Mouse (Mus musculus): ENCODE data around the gene B3gnt2. TPM values are rescaled to one million over a fixed set of nuclear protein-coding genes. Genes with fewer than 3 reads are reported as not detected.

Gene B3gnt2
- total and polyA plus RNA-seq, 3 experiments, result 36.8 to 66.4 TPM; not detected in 1

DNA sequence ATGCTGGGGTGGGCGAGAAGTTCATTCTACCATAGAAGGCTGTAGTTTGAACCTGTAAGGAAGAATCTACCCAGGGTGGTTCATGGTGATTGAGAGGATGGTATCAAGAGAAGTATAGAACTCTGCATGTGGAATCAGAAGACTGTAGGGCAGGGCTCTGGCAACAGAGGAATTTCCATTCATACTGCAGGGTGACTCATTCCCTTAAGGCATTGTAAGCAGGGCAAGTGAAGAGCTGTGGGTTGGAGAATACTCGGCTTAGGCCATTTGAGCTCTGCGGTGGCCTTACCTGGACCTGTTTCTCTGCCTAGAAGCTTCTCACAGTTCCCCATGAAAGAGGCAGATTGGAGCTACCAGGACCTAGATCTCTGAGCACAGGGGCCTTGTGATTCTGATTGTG is 49.3 kb downstream of the B3gnt2 start:
- Histone ChIP-seq H3K9ac (ENCODE audit: control insufficient read depth, low read depth, low read length, poor library complexity, severe bottlenecking) (no peak overlapping the region), H3K9me3 (replicated peaks; ENCODE audit: insufficient read depth, low read length) (no peaks in the 10 kb centered on the region), H3K27ac (ENCODE audit: control insufficient read depth, low read depth, low read length) (no peak overlapping the region), H3K36me3 (ENCODE audit: control insufficient read depth in 1 of 2, insufficient read depth in 2 of 2, low read length in 2 of 2) (peaks cover 0 to 75% of the 10 kb centered on the region in 2 experiments; a peak in 2 of 4 replicates), H3K4me3 (ENCODE audit: control insufficient read depth in 1 of 2, insufficient read depth in 1 of 2, low read depth in 2 of 2, low read length in 2 of 2) (no peak overlapping the region), H3K79me2 (ENCODE audit: control insufficient read depth, insufficient read depth, low read length, poor library complexity) (no peaks in the 10 kb centered on the region), H3K4me1 (ENCODE audit: control insufficient read depth in 1 of 2, insufficient read depth in 2 of 2, low read length in 2 of 2) (peaks cover 46 to 77% of the 10 kb centered on the region in 2 experiments), H3K27me3 (ENCODE audit: control insufficient read depth in 1 of 2, insufficient read depth in 2 of 2, low read length in 2 of 2) (no peaks in the 10 kb centered on the region)
- no peak for TF ChIP-seq CTCF (IDR thresholded peaks at IDR 0.05 in 2 of 3, conservative IDR thresholded peaks at IDR 0.05 in 1 of 3; ENCODE audit: control insufficient read depth in 1 of 3, insufficient read depth in 1 of 3, low read depth in 2 of 3, low read length in 3 of 3, poor library complexity in 1 of 3, severe bottlenecking in 1 of 3)
- TF ChIP-seq GABPA (IDR thresholded peaks at IDR 0.05; ENCODE audit: low read depth, low read length), result no peak
- no peak for TF ChIP-seq GATA1 (IDR thresholded peaks at IDR 0.05; ENCODE audit: low read depth, low read length)
- peak; percentile 38 for DNase-seq (ENCODE audit: low read depth, low spot score)

DNA sequence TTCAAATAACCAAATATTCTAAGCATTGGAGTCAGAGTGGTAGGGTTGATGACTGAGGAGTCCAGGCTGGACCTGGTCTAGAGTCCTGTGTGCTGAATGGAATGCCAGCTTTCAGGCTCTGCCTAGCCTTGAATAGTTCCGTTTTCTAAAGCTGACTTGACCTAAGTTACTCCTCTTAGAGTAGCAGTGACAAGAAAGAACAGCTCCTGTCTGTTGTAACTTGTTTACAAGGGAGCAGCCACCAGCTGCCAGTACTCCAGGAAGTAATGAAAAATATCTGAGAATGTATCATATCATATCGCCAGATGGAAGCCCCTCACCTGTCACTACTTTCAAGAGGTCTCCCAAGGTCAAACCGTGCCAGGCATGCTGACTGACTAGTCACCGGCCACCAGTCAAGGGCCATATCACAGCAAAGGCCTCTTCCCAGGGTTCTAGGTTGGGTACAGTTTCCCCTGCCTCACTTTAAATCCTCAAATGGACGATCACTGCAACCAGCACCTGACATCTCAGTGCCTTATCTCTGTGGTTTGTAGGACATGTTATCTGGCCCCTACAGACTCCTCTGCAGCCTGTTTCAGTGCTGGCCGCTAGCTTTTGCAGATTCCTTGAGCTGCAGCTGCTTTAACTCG is 51.2 kb downstream of the B3gnt2 start:
- H3K9me3 ChIP-seq (replicated peaks; ENCODE audit: insufficient read depth, low read length), result no peaks in the 10 kb centered on the region
- peak overlapping the region; percentile 51 for H3K27ac ChIP-seq (ENCODE audit: control insufficient read depth, low read depth, low read length)
- no peaks in the 10 kb centered on the region for H3K79me2 ChIP-seq (ENCODE audit: control insufficient read depth, insufficient read depth, low read length, poor library complexity)
- no peaks in the 10 kb centered on the region for H3K27me3 ChIP-seq (ENCODE audit: control insufficient read depth in 1 of 2, insufficient read depth in 2 of 2, low read length in 2 of 2)
- H3K4me3 ChIP-seq (ENCODE audit: control insufficient read depth in 1 of 2, insufficient read depth in 1 of 2, low read depth in 2 of 2, low read length in 2 of 2), result peak overlapping the region in 1 of 2 experiments; percentile 8; a peak in 2 of 4 replicates
- H3K9ac ChIP-seq (ENCODE audit: control insufficient read depth, low read depth, low read length, poor library complexity, severe bottlenecking), result peak overlapping the region; percentile 4; the same call in 1 of the 2 replicates
- DNase-seq (ENCODE audit: low read depth, low spot score), result peak; percentile 92
- H3K36me3 ChIP-seq (ENCODE audit: control insufficient read depth in 1 of 2, insufficient read depth in 2 of 2, low read length in 2 of 2), result peaks cover 0 to 61% of the 10 kb centered on the region in 2 experiments; a peak in 2 of 4 replicates
- peaks cover 39 to 60% of the 10 kb centered on the region in 2 experiments for H3K4me1 ChIP-seq (ENCODE audit: control insufficient read depth in 1 of 2, insufficient read depth in 2 of 2, low read length in 2 of 2)
- TF ChIP-seq HCFC1 (IDR thresholded peaks at IDR 0.05; ENCODE audit: low read depth, low read length), result peak; percentile 37; the same call in 1 of the 2 replicates
- TF ChIP-seq CTCF (IDR thresholded peaks at IDR 0.05 in 2 of 3, conservative IDR thresholded peaks at IDR 0.05 in 1 of 3; ENCODE audit: control insufficient read depth in 1 of 3, insufficient read depth in 1 of 3, low read depth in 2 of 3, low read length in 3 of 3, poor library complexity in 1 of 3, severe bottlenecking in 1 of 3), result no peak
- no peak for TF ChIP-seq MAX (IDR thresholded peaks at IDR 0.05; ENCODE audit: low read length)
- TF ChIP-seq POLR2A (IDR thresholded peaks at IDR 0.05; ENCODE audit: control insufficient read depth in 1 of 2, insufficient read depth in 1 of 2, low read depth in 1 of 2, low read length in 2 of 2, poor library complexity in 1 of 2), result no peak
- no peak for TF ChIP-seq NELFE (IDR thresholded peaks at IDR 0.05; ENCODE audit: low read depth, low read length)
- TF ChIP-seq GABPA (IDR thresholded peaks at IDR 0.05; ENCODE audit: low read depth, low read length), result peak; percentile 72; the same call in 1 of the 2 replicates
- TF ChIP-seq MAZ (IDR thresholded peaks at IDR 0.05; ENCODE audit: low read depth, low read length), result peak; percentile 64; the same call in 1 of the 2 replicates
- peak; percentile 43; the same call in 1 of the 2 replicates for TF ChIP-seq KAT2A (conservative IDR thresholded peaks at IDR 0.05; ENCODE audit: low read depth, low read length)
- TF ChIP-seq ZMIZ1 (IDR thresholded peaks at IDR 0.05; ENCODE audit: low read depth, low read length), result no peak
- no peak for TF ChIP-seq NRF1 (IDR thresholded peaks at IDR 0.05; ENCODE audit: insufficient read depth, low read depth, low read length, poor library complexity, severe bottlenecking)
- TF ChIP-seq ZC3H11A (IDR thresholded peaks at IDR 0.05; ENCODE audit: low read depth, low read length), result no peak; the same call in 1 of the 2 replicates
- peak; percentile 73; the same call in 1 of the 2 replicates for TF ChIP-seq MYB (IDR thresholded peaks at IDR 0.05; ENCODE audit: low read depth, low read length)
- TF ChIP-seq MXI1 (IDR thresholded peaks at IDR 0.05; ENCODE audit: low read depth, low read length), result peak; percentile 73
- 0 out of 2 replicates have a peak, but pooled peaks have one; percentile 9 for TF ChIP-seq MEF2A (IDR thresholded peaks at IDR 0.05; ENCODE audit: extremely low read depth, insufficient replicate concordance, low read depth, low read length, poor library complexity, severe bottlenecking)
- TF ChIP-seq POLR2AphosphoS5 (IDR thresholded peaks at IDR 0.05; ENCODE audit: borderline replicate concordance, low read depth, low read length), result no peak
- peak; percentile 36; the same call in 1 of the 2 replicates for TF ChIP-seq JUND (IDR thresholded peaks at IDR 0.05; ENCODE audit: low read depth, low read length)
- no peak for TF ChIP-seq UBTF (IDR thresholded peaks at IDR 0.05; ENCODE audit: borderline replicate concordance, insufficient read depth, low read depth, low read length)
- TF ChIP-seq BHLHE40 (IDR thresholded peaks at IDR 0.05; ENCODE audit: borderline replicate concordance, low read depth, low read length), result peak; percentile 96
- TF ChIP-seq TCF12 (IDR thresholded peaks at IDR 0.05; ENCODE audit: low read depth, low read length), result peak; percentile 100
- TF ChIP-seq RAD21 (IDR thresholded peaks at IDR 0.05; ENCODE audit: low read depth, low read length), result no peak
- peak; percentile 71 for TF ChIP-seq USF1 (IDR thresholded peaks at IDR 0.05; ENCODE audit: low read depth, low read length)
- peak; percentile 49; the same call in 1 of the 2 replicates for TF ChIP-seq ZNF384 (IDR thresholded peaks at IDR 0.05; ENCODE audit: low read depth, low read length)
- no peak for TF ChIP-seq CHD1 (IDR thresholded peaks at IDR 0.05; ENCODE audit: low read depth, low read length)
- peak; percentile 100 for TF ChIP-seq GATA1 (IDR thresholded peaks at IDR 0.05; ENCODE audit: low read depth, low read length)
- TF ChIP-seq SMC3 (IDR thresholded peaks at IDR 0.05; ENCODE audit: low read depth, low read length), result no peak
- peak; percentile 83 for TF ChIP-seq MAFK (IDR thresholded peaks at IDR 0.05; ENCODE audit: borderline replicate concordance, low read depth, low read length)
- TF ChIP-seq SIN3A (IDR thresholded peaks at IDR 0.05; ENCODE audit: low read length), result peak; percentile 88
- TF ChIP-seq E2F4 (IDR thresholded peaks at IDR 0.05; ENCODE audit: borderline replicate concordance, low read depth, low read length), result no peak
